Mouse (Mus musculus) E14TG2a.4 (cell line): ENCODE results near the gene Pgam1.

ENCODE experiments used
- CTCF ChIP-seq: conservative IDR thresholded peaks from 2 replicates; pipeline ENCODE4 v1.5.1; 2014; ENCODE audit warnings: low read length
- NANOG ChIP-seq: IDR thresholded peaks from 2 replicates; pipeline ENCODE4 v1.6.1; 2014; ENCODE audit warnings: borderline replicate concordance, low read length, mixed read lengths
- POU5F1 ChIP-seq: IDR thresholded peaks from 2 replicates; pipeline ENCODE4 v1.6.1; 2014; ENCODE audit warnings: low read length, borderline replicate concordance

DNA sequence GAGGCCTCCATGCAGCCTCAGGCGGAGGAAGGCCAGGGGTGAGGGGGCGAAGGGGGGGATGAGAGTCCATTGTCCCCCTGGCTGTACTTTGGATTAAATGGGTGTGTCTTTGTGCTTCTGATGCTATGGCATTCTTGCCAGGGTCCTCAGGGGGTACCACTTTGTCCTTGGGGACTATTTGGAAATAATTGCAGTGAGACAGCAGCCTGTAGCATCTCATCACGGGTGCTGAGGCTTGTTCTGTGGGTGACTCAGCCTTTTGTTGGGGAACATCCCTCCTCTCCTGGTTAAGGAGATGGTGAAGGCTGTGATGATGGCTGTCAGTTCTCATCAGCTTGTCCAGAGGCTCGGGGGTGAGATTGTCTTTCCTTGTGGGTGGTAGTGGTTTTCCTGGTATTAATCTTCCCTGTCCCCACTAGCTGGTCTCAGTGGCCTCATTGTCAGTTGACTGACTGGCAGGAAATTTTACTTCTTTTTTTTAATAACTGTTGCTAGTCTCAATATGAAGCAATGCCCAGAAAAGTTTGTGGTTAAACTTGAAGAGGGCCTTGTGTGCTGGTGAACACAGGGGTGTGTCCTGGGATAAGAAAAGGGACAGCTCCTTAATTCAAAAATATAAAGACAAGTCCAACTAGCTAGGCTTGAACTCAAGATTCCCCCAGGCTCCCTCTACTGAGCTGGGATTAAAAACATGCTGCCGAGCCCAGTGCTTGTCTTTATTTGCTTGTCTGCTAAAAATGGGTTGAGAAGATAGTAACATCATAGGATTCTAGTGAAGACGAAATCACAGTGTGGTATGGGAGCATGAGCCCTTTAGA lies 2.3 kb downstream of the Pgam1 start:
- no peak for TF ChIP-seq CTCF
- no peak for TF ChIP-seq NANOG
- TF ChIP-seq POU5F1 = no peak
